Mouse (Mus musculus): ENCODE measurements around the gene Ntf5.
"Not testable (repeated sequence)": the region's sequence is repeated elsewhere in the genome, so short reads cannot be mapped to it uniquely, and the experiment has no call there.

Gene Ntf5

DNA sequence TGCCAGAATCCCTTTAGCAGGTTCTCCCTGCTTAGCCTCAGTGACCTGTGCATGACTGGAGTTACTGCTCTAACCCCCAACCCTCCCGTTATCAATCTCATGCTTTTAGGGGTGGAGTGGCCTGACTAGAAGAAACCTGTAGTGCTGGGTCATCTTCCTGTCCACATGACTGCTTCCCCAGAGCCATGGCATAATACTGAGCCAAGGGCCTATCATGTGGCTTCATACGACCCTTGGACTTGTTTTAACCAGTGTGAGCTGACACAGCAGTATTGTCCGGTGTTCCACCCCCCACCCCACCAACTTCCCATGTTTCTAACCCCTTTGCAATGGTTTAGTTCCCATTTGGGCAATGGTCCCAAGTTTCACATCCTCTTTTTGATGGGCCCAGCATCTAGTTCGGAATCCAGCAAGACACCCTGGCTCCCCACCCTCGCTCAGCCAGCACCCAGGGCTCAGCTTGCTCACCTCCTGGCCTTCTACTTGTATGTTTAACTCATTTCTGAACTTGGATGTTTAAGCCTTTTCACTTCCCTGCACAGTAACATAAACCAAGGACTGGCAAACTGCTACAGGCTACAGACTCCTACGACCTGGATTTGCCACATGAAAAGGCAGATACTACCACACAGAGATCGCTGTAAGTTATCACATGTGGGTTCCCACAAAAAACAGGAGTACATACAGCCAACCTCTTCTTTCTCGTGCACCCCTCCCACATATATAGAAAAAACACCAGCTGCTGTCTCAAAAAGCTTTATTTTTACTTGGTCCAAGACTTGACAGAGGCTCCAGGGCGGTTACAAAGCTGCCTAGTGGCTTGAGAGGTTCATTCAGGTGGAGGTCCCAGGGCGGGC, 43.9 kb downstream of the Ntf5 start:
- in situ Hi-C loops (cut with MboI; ENCODE audit: low pct_unique_long_range_greater_than_20kb in 1 of 2, low sequenced_read_pairs in 2 of 2, unreplicated experiment in 1 of 2): no loop called here

GRCm38 (mm10) chr7:45458748-45459563, 45.5 kb downstream of the Ntf5 start:
- in situ Hi-C loops (cut with MboI; ENCODE audit: low pct_unique_long_range_greater_than_20kb in 1 of 2, low sequenced_read_pairs in 2 of 2, unreplicated experiment in 1 of 2): no loop called here

DNA sequence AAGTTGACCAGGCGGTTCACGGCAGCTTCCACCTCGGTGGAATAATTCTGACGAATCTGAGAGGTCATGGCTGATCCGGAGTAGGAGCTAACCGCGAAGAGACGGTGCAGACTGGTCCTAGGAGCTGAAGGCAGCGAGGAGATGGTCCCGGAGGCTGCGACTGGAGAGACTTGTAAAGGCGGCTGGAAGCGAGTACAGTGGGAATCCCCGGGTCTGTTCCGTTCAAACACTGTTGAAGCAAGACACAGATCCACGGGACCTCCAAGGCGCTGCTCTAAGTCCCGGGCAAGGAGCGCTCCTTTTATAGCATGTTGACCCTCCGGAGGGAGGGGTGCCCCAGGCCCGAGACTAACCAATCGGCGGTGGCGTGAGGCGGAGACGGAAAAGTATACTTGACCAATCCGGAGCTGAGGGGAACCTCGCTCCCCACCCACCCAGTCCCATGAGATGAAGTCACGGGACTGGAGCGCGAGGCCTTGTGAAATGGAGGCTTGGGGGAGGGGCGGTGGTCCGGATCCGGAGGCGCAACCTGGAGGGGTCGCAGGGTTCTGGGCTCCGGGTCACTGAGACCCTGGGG, 46.2 kb downstream of the Ntf5 start, which contains the start of gene Ftl1:
Ftl1 (minus strand) TSS at position 321 of the 577 bp plus-strand sequence.
- in situ Hi-C loops (cut with MboI; ENCODE audit: low pct_unique_long_range_greater_than_20kb in 1 of 2, low sequenced_read_pairs in 2 of 2, unreplicated experiment in 1 of 2): not testable (repeated sequence)

DNA sequence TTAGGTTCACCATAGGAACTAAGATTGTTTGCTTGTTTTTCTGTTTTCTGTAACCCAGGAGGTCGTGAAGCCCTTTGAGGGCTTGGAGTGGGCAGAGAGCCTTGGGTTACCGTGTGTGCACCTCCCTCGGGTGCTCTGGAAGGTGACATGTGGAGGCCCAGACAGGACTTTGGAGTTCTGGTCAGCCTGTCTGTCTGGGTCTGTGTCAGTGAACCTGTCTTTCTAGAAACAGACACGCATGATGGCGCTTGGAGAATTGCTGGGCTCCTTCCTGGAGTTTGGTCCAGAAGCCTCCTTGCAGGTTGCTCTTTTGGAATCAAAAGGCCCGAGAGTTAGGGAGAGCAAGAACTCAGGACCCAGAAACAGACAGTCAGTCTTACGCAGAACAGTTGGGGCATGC, 46.9 kb downstream of the Ntf5 start:
- in situ Hi-C loops (cut with MboI; ENCODE audit: low pct_unique_long_range_greater_than_20kb in 1 of 2, low sequenced_read_pairs in 2 of 2, unreplicated experiment in 1 of 2): no loop called here

- in situ Hi-C loops (cut with MboI; ENCODE audit: low pct_unique_long_range_greater_than_20kb in 1 of 2, low sequenced_read_pairs in 2 of 2, unreplicated experiment in 1 of 2): no loop called here
Observed at GRCm38 (mm10) chr7:45460860-45461314, 47.4 kb downstream of the Ntf5 start.

- in situ Hi-C loops (cut with MboI; ENCODE audit: low pct_unique_long_range_greater_than_20kb in 1 of 2, low sequenced_read_pairs in 2 of 2, unreplicated experiment in 1 of 2): no loop called here
Observed at GRCm38 (mm10) chr7:45461326-45461725, 47.8 kb downstream of the Ntf5 start.

DNA sequence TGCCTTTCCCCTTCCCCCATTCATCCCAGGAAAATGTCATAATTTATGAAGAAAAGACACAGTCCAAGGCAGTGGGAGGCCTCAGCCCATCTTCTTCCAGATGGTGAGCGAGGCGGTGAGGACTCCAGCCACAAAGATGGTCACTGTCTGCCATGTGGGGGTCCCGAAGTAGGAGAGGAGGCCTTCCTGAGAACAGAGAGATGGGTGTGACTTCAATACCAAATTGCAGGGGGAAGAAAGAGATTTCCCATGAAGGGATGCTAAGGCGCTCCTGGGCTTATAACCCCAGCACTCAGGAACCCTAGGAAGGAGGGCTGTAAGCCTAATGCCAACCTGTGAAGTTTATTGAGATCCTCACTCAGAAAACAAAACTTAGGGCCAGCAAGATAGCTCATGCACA, 48.3 kb downstream of the Ntf5 start:
- in situ Hi-C loops (cut with MboI; ENCODE audit: low pct_unique_long_range_greater_than_20kb in 1 of 2, low sequenced_read_pairs in 2 of 2, unreplicated experiment in 1 of 2): no loop called here

- in situ Hi-C loops (cut with MboI; ENCODE audit: low pct_unique_long_range_greater_than_20kb in 1 of 2, low sequenced_read_pairs in 2 of 2, unreplicated experiment in 1 of 2): no loop called here
Observed at GRCm38 (mm10) chr7:45462325-45462724, 48.8 kb downstream of the Ntf5 start.

DNA sequence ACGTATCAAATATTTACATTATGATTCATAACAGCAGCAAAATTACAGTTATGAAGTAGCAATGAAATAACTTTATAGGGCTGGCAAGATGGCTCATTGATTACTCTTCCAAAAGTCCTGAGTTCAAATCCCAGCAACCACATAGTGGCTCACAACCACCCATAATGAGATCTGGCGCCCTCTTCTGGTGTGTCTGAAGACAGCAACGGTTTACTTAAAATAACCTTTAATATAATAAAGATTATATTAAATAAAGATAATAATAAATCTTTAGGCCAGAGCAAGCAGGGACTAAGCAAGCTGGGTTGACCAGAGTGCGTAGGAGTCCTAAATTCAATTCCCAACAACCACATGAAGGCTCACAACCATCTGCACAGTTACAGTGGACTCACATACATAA, 49.4 kb downstream of the Ntf5 start:
- in situ Hi-C loops (cut with MboI; ENCODE audit: low pct_unique_long_range_greater_than_20kb in 1 of 2, low sequenced_read_pairs in 2 of 2, unreplicated experiment in 1 of 2): not testable (repeated sequence)

- in situ Hi-C loops (cut with MboI; ENCODE audit: low pct_unique_long_range_greater_than_20kb in 1 of 2, low sequenced_read_pairs in 2 of 2, unreplicated experiment in 1 of 2): no loop called here
Observed at GRCm38 (mm10) chr7:45463987-45464778, 50.7 kb downstream of the Ntf5 start.

- in situ Hi-C loops (cut with MboI; ENCODE audit: low pct_unique_long_range_greater_than_20kb in 1 of 2, low sequenced_read_pairs in 2 of 2, unreplicated experiment in 1 of 2): loop anchor here in 1 of 2 experiments (5.0 kb wide), 1 partner anchor 127 kb away; no protein-coding TSS in a partner anchor
Observed at GRCm38 (mm10) chr7:45465112-45465511, 51.6 kb downstream of the Ntf5 start.

- in situ Hi-C loops (cut with MboI; ENCODE audit: low pct_unique_long_range_greater_than_20kb in 1 of 2, low sequenced_read_pairs in 2 of 2, unreplicated experiment in 1 of 2): loop anchor here in 1 of 2 experiments (5.0 kb wide), 1 partner anchor 127 kb away; no protein-coding TSS in a partner anchor
Observed at GRCm38 (mm10) chr7:45465549-45465948, 52.1 kb downstream of the Ntf5 start.

DNA sequence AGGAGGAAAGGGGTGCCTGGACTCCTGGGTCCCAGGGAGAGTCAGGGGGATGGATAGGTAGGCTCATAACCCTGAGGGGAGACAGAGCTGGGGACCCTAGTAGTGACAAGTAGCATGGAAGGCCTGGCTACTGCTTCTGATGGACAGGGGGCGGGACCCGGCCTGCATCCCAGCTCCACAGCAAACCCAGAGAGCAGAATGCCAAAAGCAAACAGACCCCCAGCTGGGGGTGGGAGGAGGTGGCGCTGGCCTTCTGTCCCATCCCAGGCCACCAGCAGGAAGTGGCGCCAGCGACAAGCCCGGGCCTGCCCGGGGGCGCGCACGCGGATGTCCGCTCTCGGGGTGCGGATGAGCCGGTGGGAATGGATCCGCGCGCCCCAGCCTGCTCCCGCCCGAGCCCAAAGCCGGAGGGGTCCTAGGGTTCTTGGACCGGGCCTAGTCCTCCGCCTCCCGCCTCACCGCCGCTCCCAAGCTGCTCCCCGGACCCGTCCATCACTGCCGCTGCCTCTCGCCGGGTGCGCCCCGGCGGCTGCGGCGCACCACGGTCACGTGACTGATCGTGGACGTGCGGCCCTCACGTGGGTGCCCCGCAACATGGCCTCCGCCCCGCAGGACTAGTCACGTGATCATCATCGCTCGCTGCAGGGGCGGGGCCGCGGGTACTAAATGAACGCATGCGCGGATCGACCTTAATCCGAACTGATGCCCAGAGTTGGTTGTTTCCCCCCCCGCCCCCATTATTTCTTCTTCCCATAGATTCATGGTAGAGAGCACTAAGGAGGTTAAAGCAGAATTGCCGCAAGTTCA, 53.0 kb downstream of the Ntf5 start, which contains the start of gene Bax:
Bax (minus strand) TSS at position 616 of the 807 bp plus-strand sequence.
- in situ Hi-C loops (cut with MboI; ENCODE audit: low pct_unique_long_range_greater_than_20kb in 1 of 2, low sequenced_read_pairs in 2 of 2, unreplicated experiment in 1 of 2): loop anchor here in 1 of 2 experiments (5.0 kb wide), 1 partner anchor 126 kb away; no protein-coding TSS in a partner anchor

All from mouse embryonic stem cell (cell line).